In genomic region chr9:70853081-70853480, GRCm38 (mm10) we compare ENCODE assay signal across 7 mouse cellular contexts.
A peak's percentile ranks its signal among the peaks of the same experiment; 100 is the strongest.
DNase-seq lines count a peak whose midpoint lies in the region; ATAC-seq and TF ChIP-seq lines count a peak whose summit lies in the region.
"Not testable (repeated sequence)": the region's sequence is repeated elsewhere in the genome, so short reads cannot be mapped to it uniquely, and the experiment has no call there.

No protein-coding gene starts in this region.

- not testable (repeated sequence) for H3K27me3 ChIP-seq in ES-Bruce4 (ENCODE audit: control insufficient read depth, insufficient read depth, low read length, poor library complexity, severe bottlenecking); heart, embryonic 10.5 days (ENCODE audit: insufficient read depth, poor library complexity, severe bottlenecking); liver, embryonic 12.5 days (replicated peaks); testis, adult 2 months (ENCODE audit: control insufficient read depth, insufficient read depth, low read length)

- H3K36me3 ChIP-seq in ES-Bruce4 (ENCODE audit: control insufficient read depth, insufficient read depth, low read length, poor library complexity, severe bottlenecking); heart, embryonic 10.5 days; liver, embryonic 12.5 days; testis, adult 2 months (ENCODE audit: control insufficient read depth, insufficient read depth, low read length): not testable (repeated sequence)

- DNase-seq in R1 (ENCODE audit: low read depth, low spot score): peak; percentile 12
- DNase-seq in heart, embryonic 10.5 days (ENCODE audit: low spot score): not testable (repeated sequence)
- peak; percentile 53 for DNase-seq in ovary, adult 18-20 months (ENCODE audit: low spot score)
- DNase-seq in testis, postnatal 14 days (ENCODE audit: low spot score): peak; percentile 61

- WGBS in heart, embryonic 10.5 days: 64% methylated on average over 15 of the region's 15 CpGs
- WGBS in liver, embryonic 12.5 days (ENCODE audit: insufficient replicate concordance): 63% methylated on average over 15 of the region's 15 CpGs

- H3K9ac ChIP-seq in ES-Bruce4 (ENCODE audit: low read depth, poor library complexity, severe bottlenecking): 0 out of 2 replicates have a peak overlapping the region, but pooled peaks have one; percentile 7
- H3K9ac ChIP-seq in liver, embryonic 12.5 days: peak overlapping the region; percentile 12; the same call in 1 of the 2 replicates

- peak overlapping the region; percentile 36 for H3K4me3 ChIP-seq in ES-Bruce4 (ENCODE audit: low read depth, low read length)
- H3K4me3 ChIP-seq in heart, embryonic 10.5 days; liver, embryonic 12.5 days: not testable (repeated sequence)
- H3K4me3 ChIP-seq in testis, adult 2 months (ENCODE audit: control insufficient read depth, low read depth, low read length): peak overlapping the region; percentile 36

- H3K9me3 ChIP-seq in ES-Bruce4 (replicated peaks; ENCODE audit: control insufficient read depth, insufficient read depth, low read length, poor library complexity, severe bottlenecking); heart, embryonic 10.5 days; liver, embryonic 12.5 days (replicated peaks): not testable (repeated sequence)

- not testable (repeated sequence) for ATAC-seq in liver, embryonic 12.5 days

- TF ChIP-seq EP300 in ES-Bruce4 (IDR thresholded peaks at IDR 0.05; ENCODE audit: insufficient read depth, low read depth, low read length): not testable (repeated sequence)

- not testable (repeated sequence) for TF ChIP-seq CTCF in ES-Bruce4 (IDR thresholded peaks at IDR 0.05; ENCODE audit: low read depth, low read length); testis, adult 2 months (IDR thresholded peaks at IDR 0.05; ENCODE audit: control insufficient read depth, insufficient read depth, insufficient replicate concordance, low read depth, low read length)

- not testable (repeated sequence) for TF ChIP-seq POLR2A in ES-Bruce4 (IDR thresholded peaks at IDR 0.05; ENCODE audit: insufficient read depth, low read length); testis, adult 2 months (IDR thresholded peaks at IDR 0.05; ENCODE audit: control insufficient read depth, low read depth, low read length)

- H3K27ac ChIP-seq in ES-Bruce4 (ENCODE audit: insufficient read depth, low read length): not testable (repeated sequence)
- peak overlapping the region; percentile 25; the same call in 1 of the 2 replicates for H3K27ac ChIP-seq in heart, embryonic 10.5 days
- 0 out of 2 replicates have a peak overlapping the region, but pooled peaks have one; percentile 30 for H3K27ac ChIP-seq in liver, embryonic 12.5 days
- peak overlapping the region; percentile 49; the same call in 1 of the 2 replicates for H3K27ac ChIP-seq in testis, adult 2 months (ENCODE audit: control insufficient read depth, insufficient read depth, low read depth, low read length)

- H3K4me1 ChIP-seq in ES-Bruce4 (ENCODE audit: control insufficient read depth, insufficient read depth, low read length): not testable (repeated sequence)
- H3K4me1 ChIP-seq in heart, embryonic 10.5 days: peaks cover 36% of the 10 kb centered on the region
- H3K4me1 ChIP-seq in liver, embryonic 12.5 days: peaks cover 58% of the 10 kb centered on the region
- peaks cover 15% of the 10 kb centered on the region for H3K4me1 ChIP-seq in testis, adult 2 months (ENCODE audit: control insufficient read depth, insufficient read depth, low read length)

- H3K4me2 ChIP-seq in liver, embryonic 12.5 days: not testable (repeated sequence)
